Mouse (Mus musculus) forebrain, embryonic 12.5 days (tissue): ENCODE measurements around the gene Foxj1. TPM values are rescaled to one million over a fixed set of nuclear protein-coding genes. Genes with fewer than 3 reads are reported as not detected.

Experiments used
- ATAC-seq: fragments of 200-750 bp; cut with Nextera tagmentation; 2 replicates; pipeline ENCODE4 v1.8.0; 2017; ENCODE audit warnings: moderate TSS enrichment; ENCODE audit not compliant: low FRiP score
- H3K27ac ChIP-seq: fragments of 300-500 bp; sonication (generic); 2 replicates; pipeline ENCODE4 v1.5.1; 2016; ENCODE audit warnings: mild to moderate bottlenecking
- H3K27me3 ChIP-seq: fragments of 300-500 bp; sonication (generic); 2 replicates; pipeline ENCODE4 v1.6.1; 2016; ENCODE audit warnings: mild to moderate bottlenecking
- H3K36me3 ChIP-seq: fragments of 300-500 bp; sonication (generic); replicated peaks from 2 replicates; pipeline ENCODE4 v1.6.1; 2016; ENCODE audit warnings: mild to moderate bottlenecking
- H3K4me1 ChIP-seq: fragments of 300-500 bp; sonication (generic); 2 replicates; pipeline ENCODE4 v1.6.1; 2016
- H3K4me2 ChIP-seq: fragments of 300-500 bp; sonication (generic); 2 replicates; pipeline ENCODE4 v1.6.1; 2016; ENCODE audit warnings: mild to moderate bottlenecking, moderate library complexity
- H3K4me3 ChIP-seq: fragments of 300-500 bp; sonication (generic); replicated peaks from 2 replicates; pipeline ENCODE4 v1.5.1; 2016; ENCODE audit warnings: mild to moderate bottlenecking
- H3K9ac ChIP-seq: fragments of 300-500 bp; sonication (generic); 2 replicates; pipeline ENCODE4 v1.6.1; 2016; ENCODE audit warnings: mild to moderate bottlenecking
- H3K9me3 ChIP-seq: fragments of 300-500 bp; sonication (generic); 2 replicates; pipeline ENCODE4 v1.6.1; 2016
- WGBS: fragments of 180-500 bp; shearing (Covaris S2); methylation state at CpG from one replicate; pipeline ENCODE4 v1.1.7; 2016; 5-methylcytosine and 5-hydroxymethylcytosine counted together
- polyA plus RNA-seq: library from polyadenylated mRNA; unstranded; fragments of >200 nt; fragmentation: Nextera tagmentation; extraction: Ambion mirVana; gene quantifications from 2 replicates; pipeline ENCODE4 v1.2.1, GENCODE M21; 2016

Gene Foxj1
- polyA plus RNA-seq, 1 experiment from 2014 or later: 14.3 TPM

DNA sequence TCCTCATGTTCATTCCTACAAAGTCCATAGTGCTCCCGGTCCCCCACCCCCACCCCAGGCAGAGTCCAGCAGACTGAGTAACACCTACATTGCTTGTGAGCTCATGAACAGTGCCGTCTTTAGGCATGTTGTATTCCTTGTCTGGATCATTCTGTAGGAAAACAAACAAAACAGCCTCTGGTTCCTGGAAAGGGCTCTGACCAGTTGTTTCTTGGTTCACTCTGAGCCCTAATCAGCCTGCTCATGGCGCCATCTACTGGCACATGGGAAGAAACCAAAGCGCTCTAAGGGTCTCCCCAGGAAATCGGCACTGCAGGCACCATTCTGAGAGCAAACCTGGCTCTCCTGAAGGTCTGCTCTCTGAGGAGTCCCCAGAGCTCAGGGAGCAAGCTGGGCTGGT is 40.9 kb downstream of the Foxj1 start:
- Histone ChIP-seq H3K4me2 (no peak overlapping the region), H3K9me3 (no peaks in the 10 kb centered on the region), H3K36me3 (peaks cover 91% of the 10 kb centered on the region), H3K27ac (no peak overlapping the region), H3K9ac (no peak overlapping the region), H3K4me1 (no peaks in the 10 kb centered on the region), H3K27me3 (no peaks in the 10 kb centered on the region), H3K4me3 (no peak overlapping the region)
- WGBS: 29% methylated on average over 5 of the region's 5 CpGs
- no peak for ATAC-seq

DNA sequence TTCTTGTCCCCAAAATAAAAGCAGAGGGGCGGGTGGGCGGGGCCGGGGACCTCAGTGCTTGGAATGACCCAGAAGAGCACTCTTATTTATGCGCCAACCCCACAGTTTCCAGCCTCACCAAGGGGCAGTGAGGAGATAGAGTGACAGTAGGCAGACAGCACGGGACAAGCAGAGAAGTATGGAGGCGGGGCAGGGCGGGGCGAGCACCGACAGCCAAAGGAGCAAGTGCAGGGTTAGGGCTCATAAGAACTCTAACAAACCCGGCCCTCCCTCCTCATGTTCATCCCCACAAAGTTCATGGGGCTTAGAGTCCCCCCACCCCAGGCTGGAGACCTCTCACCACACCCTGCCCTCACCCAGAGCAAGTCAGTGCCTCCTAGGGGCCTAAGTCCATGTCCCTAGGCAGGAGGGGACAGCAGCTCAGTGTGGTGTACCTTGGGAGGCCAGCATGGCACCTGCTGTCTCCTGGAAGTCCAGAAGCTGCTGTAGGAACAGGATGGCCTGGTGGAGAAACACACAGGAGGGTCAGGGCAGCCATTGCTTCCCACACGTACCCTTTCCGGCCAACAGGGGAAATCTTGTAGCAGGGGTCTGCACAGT is 41.6 kb downstream of the Foxj1 start:
- Histone ChIP-seq H3K9ac (no peak overlapping the region), H3K27ac (no peak overlapping the region), H3K4me2 (no peak overlapping the region), H3K4me1 (no peaks in the 10 kb centered on the region), H3K4me3 (no peak overlapping the region), H3K9me3 (no peaks in the 10 kb centered on the region), H3K36me3 (peaks cover 91% of the 10 kb centered on the region), H3K27me3 (no peaks in the 10 kb centered on the region)
- no peak for ATAC-seq
- 86% methylated on average over 12 of the region's 12 CpGs for WGBS

DNA sequence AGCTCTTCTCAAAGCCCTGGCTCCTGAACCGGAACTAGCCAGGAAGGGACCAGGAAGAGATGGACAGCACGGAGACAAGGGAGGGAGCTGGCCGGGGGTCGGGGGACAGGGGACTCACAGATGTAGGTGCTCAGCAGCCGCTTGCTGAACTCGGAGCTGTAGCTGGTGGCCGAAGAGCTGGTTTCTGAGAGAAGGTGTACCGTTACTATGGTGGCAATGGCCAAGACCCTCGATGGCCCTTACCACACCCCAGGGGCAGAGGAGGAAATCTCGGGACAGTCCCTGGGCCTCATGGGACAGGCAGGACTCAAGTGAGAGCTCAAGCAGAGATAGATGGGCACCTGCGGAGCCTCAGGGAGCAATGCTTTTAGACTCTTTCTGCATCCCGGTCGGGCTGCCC is 42.8 kb downstream of the Foxj1 start:
- no peak for ATAC-seq
- no peaks in the 10 kb centered on the region for H3K9me3 ChIP-seq
- H3K27me3 ChIP-seq: no peaks in the 10 kb centered on the region
- 94% methylated on average over 13 of the region's 13 CpGs for WGBS
- H3K9ac ChIP-seq: no peak overlapping the region
- H3K36me3 ChIP-seq: peaks cover 92% of the 10 kb centered on the region
- no peak overlapping the region for H3K4me3 ChIP-seq
- no peaks in the 10 kb centered on the region for H3K4me1 ChIP-seq
- no peak overlapping the region for H3K4me2 ChIP-seq
- H3K27ac ChIP-seq: no peak overlapping the region

DNA sequence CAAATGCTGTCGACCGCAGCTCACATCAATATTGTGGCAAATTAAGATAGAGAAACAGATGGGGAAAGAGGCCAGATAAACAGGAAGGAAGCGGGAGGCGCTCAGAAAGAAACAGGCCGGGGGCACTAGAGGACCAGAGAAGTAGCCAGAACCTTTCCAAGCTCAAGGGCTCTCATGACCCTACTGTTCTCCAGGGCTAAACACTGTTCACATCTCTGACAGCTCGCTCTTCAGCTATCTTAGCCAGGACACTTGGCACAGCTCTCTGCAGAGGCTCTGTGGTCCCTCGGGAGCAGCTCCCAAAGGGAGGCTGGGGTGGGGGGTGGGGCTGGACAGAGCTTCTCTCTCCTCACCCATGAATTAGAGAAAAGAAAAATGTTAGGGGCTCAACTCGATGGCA is 44.6 kb downstream of the Foxj1 start:
- Histone ChIP-seq H3K9ac (no peak overlapping the region), H3K27ac (no peak overlapping the region), H3K9me3 (no peaks in the 10 kb centered on the region), H3K4me1 (no peaks in the 10 kb centered on the region), H3K36me3 (peaks cover 77% of the 10 kb centered on the region), H3K4me3 (no peak overlapping the region), H3K4me2 (no peak overlapping the region), H3K27me3 (peaks cover 5% of the 10 kb centered on the region; the same call in 1 of the 2 replicates)
- no peak for ATAC-seq
- 88% methylated on average over 8 of the region's 8 CpGs for WGBS

DNA sequence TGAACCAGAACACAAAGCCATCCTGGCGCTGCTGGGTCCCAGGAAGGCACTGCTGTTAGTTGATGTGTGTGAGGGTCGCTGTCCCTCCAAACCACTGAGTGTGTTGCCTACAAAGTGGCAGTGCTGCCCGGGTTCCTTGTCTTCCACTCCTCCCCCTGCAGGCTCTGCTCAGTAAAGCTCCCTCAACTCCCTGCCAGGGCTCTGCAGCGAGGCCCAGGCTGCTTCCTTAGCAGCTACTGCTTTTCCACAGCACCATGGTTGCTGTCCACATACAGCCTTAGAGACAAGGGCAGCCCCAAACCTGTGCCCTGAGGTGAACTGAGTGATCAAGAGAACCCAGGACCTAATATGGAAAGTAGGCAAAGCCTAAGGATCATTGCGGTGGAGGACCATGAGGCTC is 47.8 kb downstream of the Foxj1 start:
- Histone ChIP-seq H3K9ac (no peak overlapping the region), H3K27ac (0 out of 2 replicates have a peak overlapping the region, but pooled peaks have one; percentile 25), H3K4me1 (no peaks in the 10 kb centered on the region), H3K36me3 (peaks cover 51% of the 10 kb centered on the region), H3K4me3 (no peak overlapping the region), H3K27me3 (peaks cover 37% of the 10 kb centered on the region), H3K9me3 (0 out of 2 replicates have a peak, but pooled peaks cover 4% of the 10 kb centered on the region), H3K4me2 (no peak overlapping the region)
- 75% methylated on average over 5 of the region's 5 CpGs for WGBS
- no peak for ATAC-seq

DNA sequence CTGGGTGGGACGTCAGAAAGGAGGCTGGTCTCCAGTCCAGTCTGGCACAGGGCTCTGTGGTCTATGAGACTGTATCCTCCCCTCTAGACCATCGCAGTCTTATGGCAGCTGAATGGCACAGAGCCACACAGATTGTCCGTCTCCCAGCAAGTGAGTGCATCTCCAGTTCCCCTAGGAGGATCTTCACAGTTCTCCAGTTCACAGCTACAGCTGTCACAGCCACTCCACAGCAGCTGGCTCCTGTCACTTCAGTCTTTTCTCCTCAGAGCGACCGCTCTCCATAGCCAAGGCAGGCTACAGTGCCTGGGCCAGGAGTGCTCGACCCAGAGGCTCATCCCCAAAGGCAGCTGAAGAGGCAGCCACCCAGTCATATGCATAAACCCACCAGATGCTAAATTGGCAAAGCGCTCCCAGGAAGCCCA is 49.4 kb downstream of the Foxj1 start:
- WGBS: 83% methylated on average over 7 of the region's 7 CpGs
- Histone ChIP-seq H3K4me1 (peaks cover 7% of the 10 kb centered on the region), H3K9ac (no peak overlapping the region), H3K27ac (no peak overlapping the region), H3K27me3 (peaks cover 52% of the 10 kb centered on the region), H3K36me3 (peaks cover 37% of the 10 kb centered on the region), H3K4me2 (no peak overlapping the region), H3K4me3 (no peak overlapping the region), H3K9me3 (0 out of 2 replicates have a peak, but pooled peaks cover 4% of the 10 kb centered on the region)
- no peak for ATAC-seq

DNA sequence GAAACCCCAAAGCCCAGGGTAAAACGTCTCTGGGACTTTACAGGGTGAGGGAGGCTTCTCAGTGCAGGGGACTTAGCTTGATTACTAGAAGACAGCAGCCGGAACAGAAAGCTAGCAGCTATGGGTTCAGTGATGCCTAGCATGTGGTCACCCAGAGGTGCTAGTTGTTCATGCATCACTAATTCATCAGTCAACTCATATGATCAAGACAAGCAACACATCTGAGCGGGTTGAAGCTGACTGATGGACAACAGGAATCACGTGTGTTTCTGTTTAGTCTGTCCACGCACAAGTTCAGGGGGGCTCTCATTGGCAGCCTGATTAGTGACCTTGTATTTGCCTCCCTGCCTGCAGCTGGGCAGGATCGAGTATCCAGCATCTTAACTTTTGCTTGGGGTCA is 51.2 kb downstream of the Foxj1 start:
- Histone ChIP-seq H3K9me3 (0 out of 2 replicates have a peak, but pooled peaks cover 4% of the 10 kb centered on the region), H3K9ac (no peak overlapping the region), H3K4me2 (no peak overlapping the region), H3K4me1 (peaks cover 7% of the 10 kb centered on the region), H3K27me3 (peaks cover 65% of the 10 kb centered on the region), H3K27ac (no peak overlapping the region), H3K4me3 (no peak overlapping the region), H3K36me3 (peaks cover 19% of the 10 kb centered on the region)
- no peak for ATAC-seq
- 58% methylated on average over 6 of the region's 6 CpGs for WGBS

DNA sequence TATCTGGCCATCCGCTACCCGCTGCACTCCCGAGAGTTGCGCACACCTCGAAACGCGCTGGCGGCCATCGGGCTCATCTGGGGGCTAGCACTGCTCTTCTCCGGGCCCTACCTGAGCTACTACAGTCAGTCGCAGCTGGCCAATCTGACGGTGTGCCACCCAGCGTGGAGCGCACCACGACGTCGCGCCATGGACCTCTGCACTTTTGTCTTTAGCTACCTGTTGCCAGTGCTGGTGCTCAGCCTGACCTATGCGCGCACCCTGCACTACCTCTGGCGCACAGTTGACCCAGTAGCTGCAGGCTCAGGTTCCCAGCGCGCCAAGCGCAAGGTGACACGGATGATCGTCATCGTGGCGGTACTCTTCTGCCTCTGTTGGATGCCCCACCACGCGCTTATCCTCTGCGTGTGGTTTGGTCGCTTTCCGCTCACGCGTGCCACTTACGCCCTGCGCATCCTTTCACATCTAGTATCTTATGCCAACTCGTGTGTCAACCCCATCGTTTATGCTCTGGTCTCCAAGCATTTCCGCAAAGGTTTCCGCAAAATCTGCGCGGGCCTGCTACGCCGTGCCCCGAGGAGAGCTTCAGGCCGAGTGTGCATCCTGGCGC is 52.2 kb downstream of the Foxj1 start:
- Histone ChIP-seq H3K4me2 (no peak overlapping the region), H3K9ac (no peak overlapping the region), H3K9me3 (0 out of 2 replicates have a peak, but pooled peaks cover 4% of the 10 kb centered on the region), H3K27ac (no peak overlapping the region), H3K27me3 (peaks cover 65% of the 10 kb centered on the region), H3K36me3 (peaks cover 9% of the 10 kb centered on the region; the same call in 1 of the 2 replicates), H3K4me1 (peaks cover 7% of the 10 kb centered on the region), H3K4me3 (no peak overlapping the region)
- 10% methylated on average over 48 of the region's 48 CpGs for WGBS
- ATAC-seq: no peak

DNA sequence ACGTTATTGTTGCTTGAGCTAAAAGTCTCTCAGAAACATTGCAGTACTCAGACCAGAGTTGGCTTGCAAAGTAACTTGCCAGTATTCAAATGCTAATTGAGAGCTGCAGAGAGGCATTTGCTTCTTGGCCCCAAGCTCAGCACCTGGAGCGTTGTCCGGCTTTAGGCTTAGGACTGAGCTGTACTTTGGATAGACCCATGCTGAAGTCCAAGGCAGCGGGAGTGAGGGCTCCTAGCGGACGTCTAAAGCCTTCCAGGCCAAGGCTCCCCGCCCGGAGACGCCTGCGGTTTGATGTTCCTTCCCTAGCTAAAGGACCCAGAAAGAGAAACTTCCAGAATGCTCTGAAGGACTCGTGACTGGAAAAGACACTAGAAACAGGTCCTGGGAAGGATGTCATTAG is 53.1 kb downstream of the Foxj1 start:
- H3K27ac ChIP-seq: no peak overlapping the region
- peaks cover 7% of the 10 kb centered on the region for H3K4me1 ChIP-seq
- H3K9ac ChIP-seq: no peak overlapping the region
- H3K9me3 ChIP-seq: 0 out of 2 replicates have a peak, but pooled peaks cover 4% of the 10 kb centered on the region
- no peak overlapping the region for H3K4me2 ChIP-seq
- H3K4me3 ChIP-seq: peak overlapping the region; percentile 5
- H3K36me3 ChIP-seq: no peaks in the 10 kb centered on the region
- no peak for ATAC-seq
- WGBS: 2% methylated on average over 11 of the region's 11 CpGs
- H3K27me3 ChIP-seq: peaks cover 65% of the 10 kb centered on the region

DNA sequence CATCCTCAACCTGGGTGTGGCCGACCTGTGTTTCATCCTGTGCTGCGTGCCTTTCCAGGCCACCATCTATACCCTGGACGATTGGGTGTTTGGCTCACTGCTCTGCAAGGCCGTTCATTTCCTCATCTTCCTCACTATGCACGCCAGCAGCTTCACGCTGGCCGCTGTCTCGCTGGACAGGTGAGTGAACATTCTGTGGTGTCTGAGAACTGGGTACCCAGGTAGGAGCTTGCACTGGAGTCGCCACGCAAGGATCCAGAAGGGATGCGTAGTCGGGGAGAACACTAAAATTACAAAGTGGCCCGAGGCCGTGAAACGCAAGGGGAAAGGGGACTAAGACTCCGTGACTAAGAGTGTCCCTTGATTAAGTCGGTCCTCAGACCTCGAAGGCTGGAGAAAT is 53.5 kb downstream of the Foxj1 start:
- no peak for ATAC-seq
- Histone ChIP-seq H3K9me3 (0 out of 2 replicates have a peak, but pooled peaks cover 4% of the 10 kb centered on the region), H3K27ac (no peak overlapping the region), H3K9ac (no peak overlapping the region), H3K36me3 (no peaks in the 10 kb centered on the region), H3K4me3 (peak overlapping the region; percentile 32), H3K27me3 (peaks cover 65% of the 10 kb centered on the region), H3K4me2 (peak overlapping the region; percentile 48), H3K4me1 (peaks cover 7% of the 10 kb centered on the region)
- 1% methylated on average over 18 of the region's 18 CpGs for WGBS

DNA sequence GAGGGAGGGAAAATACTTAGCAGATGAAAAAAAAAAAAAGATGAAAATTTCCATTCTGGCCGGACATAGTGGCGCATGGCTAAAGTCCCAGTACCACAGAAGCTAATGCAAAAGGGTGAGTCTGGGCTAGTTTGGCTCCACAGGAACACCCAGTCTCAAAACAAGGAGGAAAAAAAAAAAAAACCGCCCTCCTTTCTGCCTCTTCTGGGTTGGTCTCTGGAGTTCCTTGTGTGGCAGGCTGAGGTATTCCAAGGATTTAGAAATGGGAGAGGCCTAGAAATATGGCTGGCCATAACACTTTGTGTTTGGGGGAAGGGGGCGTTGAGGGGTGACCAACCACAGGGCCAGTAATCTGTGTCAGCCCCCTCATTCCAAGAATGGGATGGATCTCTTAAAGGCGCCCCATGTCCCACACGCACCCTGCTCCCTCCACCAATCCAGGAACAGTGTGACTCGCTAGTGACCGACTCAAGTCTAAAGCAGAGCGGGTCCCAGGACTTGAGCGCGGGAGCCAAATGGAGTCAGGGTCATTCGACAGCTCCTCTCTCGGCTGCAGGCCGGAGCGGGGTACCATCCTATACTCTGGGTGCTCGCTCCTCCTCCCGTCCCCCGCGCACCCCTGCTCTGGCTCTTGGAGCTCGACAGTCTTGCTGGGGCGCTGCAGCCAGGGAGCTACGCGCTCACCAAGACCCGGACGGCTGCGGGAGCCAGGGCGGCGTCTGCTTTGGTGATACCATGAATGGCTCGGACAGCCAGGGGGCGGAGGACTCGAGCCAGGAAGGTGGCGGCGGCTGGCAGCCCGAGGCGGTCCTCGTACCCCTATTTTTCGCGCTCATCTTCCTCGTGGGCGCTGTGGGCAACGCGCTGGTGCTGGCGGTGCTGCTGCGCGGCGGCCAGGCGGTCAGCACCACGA is 54.2 kb downstream of the Foxj1 start, which contains the start of gene Galr2:
Gene Galr2 (plus strand): TSS at position 189 of the 913 bp plus-strand sequence.
- no peak within 1 kb of the TSS for H3K27ac ChIP-seq
- WGBS: 6% methylated on average over 48 of the region's 48 CpGs
- H3K27me3 ChIP-seq: peaks cover 64% of the 10 kb centered on the region
- H3K9me3 ChIP-seq: 0 out of 2 replicates have a peak, but pooled peaks cover 4% of the 10 kb centered on the region
- ATAC-seq: no peak
- peak within 1 kb of the TSS; percentile 48 for H3K4me2 ChIP-seq
- H3K9ac ChIP-seq: 0 out of 2 replicates have a peak within 1 kb of the TSS, but pooled peaks have one; percentile 12
- H3K4me3 ChIP-seq: peak within 1 kb of the TSS; percentile 32
- H3K36me3 ChIP-seq: no peaks in the 10 kb centered on the region
- peaks cover 7% of the 10 kb centered on the region for H3K4me1 ChIP-seq
